ENCODE assay signal across 9 mouse cellular contexts in the genomic region with DNA sequence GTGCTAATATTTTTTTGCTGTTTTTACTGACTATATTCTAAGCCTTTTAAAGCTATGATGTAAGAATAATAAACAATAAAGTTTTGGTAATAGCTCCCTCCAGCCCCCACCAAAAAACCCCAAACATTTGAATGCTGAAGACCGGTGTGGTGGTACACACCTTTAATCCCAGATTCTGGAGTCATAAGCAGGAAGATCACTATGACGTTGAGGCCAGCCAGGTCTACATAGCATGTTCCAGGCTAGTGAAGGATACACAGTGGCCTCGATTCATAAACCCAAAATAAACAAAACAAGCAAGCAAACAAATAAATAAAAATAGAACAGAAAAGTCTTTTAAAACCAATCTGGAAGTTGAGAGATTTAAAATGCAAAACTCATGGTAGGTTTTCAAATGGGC. TPM values are rescaled to one million over a fixed set of nuclear protein-coding genes. Genes with fewer than 3 reads are reported as not detected.
A peak's percentile ranks its signal among the peaks of the same experiment; 100 is the strongest.
DNase-seq lines count a peak whose midpoint lies in the region; ATAC-seq lines count a peak whose summit lies in the region.
"Had no signal": no experiment of that assay in that cellular context is flagged by ENCODE, and none has a peak within 500 bp of the region (broad histone marks: within the 10 kb centered on the region; RNA-seq: fewer than 3 reads in every experiment).

No protein-coding gene starts in this region.

- no peak overlapping the region for H3K27ac ChIP-seq in heart, embryonic 15.5 days
- no peak overlapping the region for H3K27ac ChIP-seq in embryonic facial prominence, embryonic 14.5 days (replicated peaks; ENCODE audit: low read depth, low read length)
- H3K27ac ChIP-seq in hindbrain, embryonic 16.5 days (ENCODE audit: low read depth, low read length) = no peak overlapping the region
- no peak overlapping the region for H3K27ac ChIP-seq in midbrain, embryonic 13.5 days

- 79% methylated on average over 3 of the region's 3 CpGs for WGBS in heart, embryonic 15.5 days
- WGBS in embryonic facial prominence, embryonic 14.5 days = 86% methylated on average over 3 of the region's 3 CpGs
- WGBS in hindbrain, embryonic 16.5 days = 92% methylated on average over 3 of the region's 3 CpGs
- 87% methylated on average over 3 of the region's 3 CpGs for WGBS in midbrain, embryonic 13.5 days

- intact Hi-C loops in heart, postnatal 25 days (cut with DNase I) = loop anchor here (5.0 to 10.0 kb wide), 2 partner anchors 675 to 833 kb away; partner anchors contain the start of gene Bbs10

- H3K36me3 ChIP-seq in heart, embryonic 15.5 days = no peaks in the 10 kb centered on the region
- peaks cover 8% of the 10 kb centered on the region; the same call in 1 of the 2 replicates for H3K36me3 ChIP-seq in embryonic facial prominence, embryonic 14.5 days (ENCODE audit: control insufficient read depth, insufficient read depth, low read length)
- no peaks in the 10 kb centered on the region; the same call in 1 of the 2 replicates for H3K36me3 ChIP-seq in hindbrain, embryonic 16.5 days (ENCODE audit: control insufficient read depth, insufficient read depth, low read length)
- peaks cover 11% of the 10 kb centered on the region for H3K36me3 ChIP-seq in midbrain, embryonic 13.5 days

- H3K27me3 ChIP-seq in heart, embryonic 15.5 days = no peaks in the 10 kb centered on the region; the same call in 1 of the 2 replicates
- H3K27me3 ChIP-seq in embryonic facial prominence, embryonic 14.5 days (replicated peaks; ENCODE audit: control insufficient read depth, insufficient read depth, low read length) = no peaks in the 10 kb centered on the region
- H3K27me3 ChIP-seq in hindbrain, embryonic 16.5 days (replicated peaks; ENCODE audit: control insufficient read depth, insufficient read depth, low read length) = no peaks in the 10 kb centered on the region
- H3K27me3 ChIP-seq in midbrain, embryonic 13.5 days = peaks cover 10% of the 10 kb centered on the region; the same call in 1 of the 2 replicates

- DNase-seq in heart, postnatal 25 days (ENCODE audit: low spot score) = no peak
- DNase-seq in embryonic facial prominence, embryonic 14.5 days (ENCODE audit: low spot score) = no peak
- no peak for DNase-seq in left cerebral cortex, adult 11 months (ENCODE audit: low spot score)
- DNase-seq in retina, postnatal 1 day = no peak
- DNase-seq in left cerebral cortex, adult 8-10 months (ENCODE audit: low spot score in 2 of 2) = no peak

- no peak overlapping the region for H3K4me3 ChIP-seq in heart, embryonic 15.5 days
- H3K4me3 ChIP-seq in embryonic facial prominence, embryonic 14.5 days (ENCODE audit: low read depth, low read length) = no peak overlapping the region
- no peak overlapping the region for H3K4me3 ChIP-seq in hindbrain, embryonic 16.5 days (ENCODE audit: low read length)
- no peak overlapping the region for H3K4me3 ChIP-seq in midbrain, embryonic 13.5 days (replicated peaks)

- H3K4me1 ChIP-seq in heart, embryonic 15.5 days (replicated peaks) = peaks cover 9% of the 10 kb centered on the region
- peaks cover 7% of the 10 kb centered on the region; the same call in 1 of the 2 replicates for H3K4me1 ChIP-seq in embryonic facial prominence, embryonic 14.5 days (ENCODE audit: control insufficient read depth, insufficient read depth, low read length)
- H3K4me1 ChIP-seq in hindbrain, embryonic 16.5 days (ENCODE audit: control insufficient read depth, insufficient read depth, low read depth, low read length) = peaks cover 5% of the 10 kb centered on the region
- peaks cover 9% of the 10 kb centered on the region for H3K4me1 ChIP-seq in midbrain, embryonic 13.5 days (replicated peaks)

- no peak for ATAC-seq in heart, embryonic 15.5 days (replicated peaks; ENCODE audit: insufficient number of reproducible peaks, insufficient read depth, low FRiP score, low read depth)
- ATAC-seq in embryonic facial prominence, embryonic 14.5 days (ENCODE audit: low read depth) = no peak
- no peak for ATAC-seq in hindbrain, embryonic 16.5 days
- ATAC-seq in midbrain, embryonic 13.5 days = 0 out of 2 replicates have a peak, but pooled peaks have one; percentile 43

- H3K9ac ChIP-seq in heart, embryonic 15.5 days = no peak overlapping the region
- no peak overlapping the region for H3K9ac ChIP-seq in embryonic facial prominence, embryonic 14.5 days (ENCODE audit: low read depth, low read length)
- H3K9ac ChIP-seq in hindbrain, embryonic 16.5 days (ENCODE audit: low read depth, low read length) = no peak overlapping the region
- no peak overlapping the region for H3K9ac ChIP-seq in midbrain, embryonic 13.5 days (replicated peaks)

- H3K4me2 ChIP-seq in heart, embryonic 15.5 days = peak overlapping the region; percentile 33
- peak overlapping the region; percentile 44 for H3K4me2 ChIP-seq in embryonic facial prominence, embryonic 14.5 days (ENCODE audit: low read depth, low read length)
- peak overlapping the region; percentile 39 for H3K4me2 ChIP-seq in hindbrain, embryonic 16.5 days (ENCODE audit: low read length)
- H3K4me2 ChIP-seq in midbrain, embryonic 13.5 days (replicated peaks) = peak overlapping the region; percentile 19; the same call in 1 of the 2 replicates

- H3K9me3 ChIP-seq in heart, embryonic 15.5 days (replicated peaks) = no peaks in the 10 kb centered on the region
- no peaks in the 10 kb centered on the region for H3K9me3 ChIP-seq in embryonic facial prominence, embryonic 14.5 days (ENCODE audit: control insufficient read depth, low read length)
- 0 out of 2 replicates have a peak, but pooled peaks cover 2% of the 10 kb centered on the region for H3K9me3 ChIP-seq in hindbrain, embryonic 16.5 days (ENCODE audit: control insufficient read depth, low read length)
- H3K9me3 ChIP-seq in midbrain, embryonic 13.5 days = no peaks in the 10 kb centered on the region

RNA-seq across cellular contexts. Expression of gene Krr1, which starts 0.5 kb away (rescaled TPM):
- polyA plus RNA-seq in heart, embryonic 15.5 days (2015; fragmentation: Nextera tagmentation; extraction: Ambion mirVana) = 23.3 and 25.0 TPM in 2 replicates
- total RNA-seq in heart, postnatal 25 days (2021) = 10 to 100 TPM; 24.0 to 26.8 TPM
- polyA plus RNA-seq in embryonic facial prominence, embryonic 14.5 days (2014; fragmentation: Nextera tagmentation; extraction: Ambion mirVana) = 36.8 and 45.9 TPM in 2 replicates
- polyA plus RNA-seq in hindbrain, embryonic 16.5 days (2015; fragmentation: Nextera tagmentation; extraction: Ambion mirVana) = 34.4 and 36.1 TPM in 2 replicates
- polyA plus RNA-seq in midbrain, embryonic 13.5 days (2015; fragmentation: Nextera tagmentation; extraction: Ambion mirVana) = 47.3 and 48.9 TPM in 2 replicates
- 10 to 100 TPM; 37.3 to 43.5 (median 40.3) TPM for total RNA-seq in left cerebral cortex, adult 8-10 months (2022)

RNA-seq across cellular contexts. Expression of gene Glipr1, which starts 30.5 kb away (rescaled TPM):
- polyA plus RNA-seq in heart, embryonic 15.5 days (2015; fragmentation: Nextera tagmentation; extraction: Ambion mirVana) = 2.3 and 7.2 TPM in 2 replicates
- 1 to 10 TPM; 1.3 to 2.0 TPM for total RNA-seq in heart, postnatal 25 days (2021)
- polyA plus RNA-seq in embryonic facial prominence, embryonic 14.5 days (2014; fragmentation: Nextera tagmentation; extraction: Ambion mirVana) = 3.5 and 3.7 TPM in 2 replicates
- 0.76 and 1.5 TPM in 2 replicates for polyA plus RNA-seq in hindbrain, embryonic 16.5 days (2015; fragmentation: Nextera tagmentation; extraction: Ambion mirVana)
- 0.36 and 0.45 TPM in 2 replicates for polyA plus RNA-seq in midbrain, embryonic 13.5 days (2015; fragmentation: Nextera tagmentation; extraction: Ambion mirVana)
- 1 to 10 TPM in 3 of 4 experiments, under 1 TPM in 1; 0.34 to 3.9 (median 1.9) TPM for total RNA-seq in left cerebral cortex, adult 8-10 months (2022)
- total RNA-seq: gastrocnemius, postnatal 36 days had no signal
